Mouse (Mus musculus): ENCODE results near the gene Mturn. TPM values are rescaled to one million over a fixed set of nuclear protein-coding genes. Genes with fewer than 3 reads are reported as not detected.

Gene Mturn
- polyA plus RNA-seq (2016; fragmentation: Nextera tagmentation; extraction: Ambion mirVana): 8.6 and 9.1 TPM in 2 replicates

GRCm38 (mm10) chr6:54680891-54681745 is at the start of gene Mturn:
Gene Mturn (plus strand): TSS chr6:54681624.
- DNase-seq (ENCODE audit: low spot score): peak; percentile 98
- Histone ChIP-seq H3K9me3 (no peaks in the 10 kb centered on the region), H3K4me1 (peaks cover 8% of the 10 kb centered on the region), H3K27ac (replicated peaks) (peak within 1 kb of the TSS; percentile 79), H3K36me3 (replicated peaks) (no peaks in the 10 kb centered on the region), H3K4me3 (peak within 1 kb of the TSS; percentile 90), H3K27me3 (replicated peaks; ENCODE audit: low read depth, poor library complexity, severe bottlenecking) (peaks cover 55% of the 10 kb centered on the region)
- WGBS: 6% methylated on average over 48 of the region's 48 CpGs

- no peak overlapping the region for H3K4me3 ChIP-seq
- H3K36me3 ChIP-seq (replicated peaks): peaks cover 36% of the 10 kb centered on the region
- H3K4me1 ChIP-seq: no peaks in the 10 kb centered on the region
- WGBS: 93% methylated on average over 3 of the region's 3 CpGs
- DNase-seq (ENCODE audit: low spot score): no peak
- H3K9me3 ChIP-seq: no peaks in the 10 kb centered on the region
- H3K27me3 ChIP-seq (replicated peaks; ENCODE audit: low read depth, poor library complexity, severe bottlenecking): no peaks in the 10 kb centered on the region
- no peak overlapping the region for H3K27ac ChIP-seq (replicated peaks)
These were observed 41.5 kb upstream of the Mturn start for GRCm38 (mm10) chr6:54639877-54640276.

- no peaks in the 10 kb centered on the region for H3K4me1 ChIP-seq
- no peaks in the 10 kb centered on the region for H3K27me3 ChIP-seq (replicated peaks; ENCODE audit: low read depth, poor library complexity, severe bottlenecking)
- no peak for DNase-seq (ENCODE audit: low spot score)
- H3K4me3 ChIP-seq: no peak overlapping the region
- 89% methylated on average over 2 of the region's 2 CpGs for WGBS
- no peak overlapping the region for H3K27ac ChIP-seq (replicated peaks)
- peaks cover 30% of the 10 kb centered on the region; the same call in 1 of the 2 replicates for H3K36me3 ChIP-seq (replicated peaks)
- no peaks in the 10 kb centered on the region for H3K9me3 ChIP-seq
These were observed 39.5 kb upstream of the Mturn start for GRCm38 (mm10) chr6:54641953-54642352.

GRCm38 (mm10) chr6:54643181-54643580 is 38.2 kb upstream of the Mturn start:
- H3K36me3 ChIP-seq (replicated peaks): peaks cover 23% of the 10 kb centered on the region; the same call in 1 of the 2 replicates
- H3K27ac ChIP-seq (replicated peaks): no peak overlapping the region
- WGBS: 91% methylated on average over 4 of the region's 4 CpGs
- no peak for DNase-seq (ENCODE audit: low spot score)
- H3K4me3 ChIP-seq: no peak overlapping the region
- H3K27me3 ChIP-seq (replicated peaks; ENCODE audit: low read depth, poor library complexity, severe bottlenecking): no peaks in the 10 kb centered on the region
- H3K9me3 ChIP-seq: no peaks in the 10 kb centered on the region
- H3K4me1 ChIP-seq: no peaks in the 10 kb centered on the region

- 83% methylated on average over 11 of the region's 11 CpGs for WGBS
- Histone ChIP-seq H3K27me3 (replicated peaks; ENCODE audit: low read depth, poor library complexity, severe bottlenecking) (no peaks in the 10 kb centered on the region), H3K9me3 (no peaks in the 10 kb centered on the region), H3K4me1 (no peaks in the 10 kb centered on the region), H3K36me3 (replicated peaks) (no peaks in the 10 kb centered on the region), H3K27ac (replicated peaks) (no peak overlapping the region), H3K4me3 (no peak overlapping the region)
- DNase-seq (ENCODE audit: low spot score): no peak
These were observed 25.8 kb upstream of the Mturn start for GRCm38 (mm10) chr6:54655471-54656095.

- H3K27me3 ChIP-seq (replicated peaks; ENCODE audit: low read depth, poor library complexity, severe bottlenecking): no peaks in the 10 kb centered on the region
- no peaks in the 10 kb centered on the region for H3K36me3 ChIP-seq (replicated peaks)
- no peak overlapping the region for H3K4me3 ChIP-seq
- DNase-seq (ENCODE audit: low spot score): no peak
- no peaks in the 10 kb centered on the region for H3K4me1 ChIP-seq
- H3K27ac ChIP-seq (replicated peaks): no peak overlapping the region
- 94% methylated on average over 6 of the region's 6 CpGs for WGBS
- H3K9me3 ChIP-seq: no peaks in the 10 kb centered on the region
These were observed 23.6 kb upstream of the Mturn start for GRCm38 (mm10) chr6:54657861-54658260.

- H3K9me3 ChIP-seq: no peaks in the 10 kb centered on the region
- no peaks in the 10 kb centered on the region for H3K4me1 ChIP-seq
- no peak overlapping the region for H3K27ac ChIP-seq (replicated peaks)
- H3K4me3 ChIP-seq: no peak overlapping the region
- H3K36me3 ChIP-seq (replicated peaks): no peaks in the 10 kb centered on the region
- 90% methylated on average over 6 of the region's 6 CpGs for WGBS
- H3K27me3 ChIP-seq (replicated peaks; ENCODE audit: low read depth, poor library complexity, severe bottlenecking): no peaks in the 10 kb centered on the region
- no peak for DNase-seq (ENCODE audit: low spot score)
These were observed 11.6 kb upstream of the Mturn start for GRCm38 (mm10) chr6:54669868-54670267.

- no peak overlapping the region for H3K4me3 ChIP-seq
- H3K9me3 ChIP-seq: no peaks in the 10 kb centered on the region
- no peaks in the 10 kb centered on the region for H3K4me1 ChIP-seq
- DNase-seq (ENCODE audit: low spot score): no peak
- no peaks in the 10 kb centered on the region for H3K27me3 ChIP-seq (replicated peaks; ENCODE audit: low read depth, poor library complexity, severe bottlenecking)
- no peaks in the 10 kb centered on the region for H3K36me3 ChIP-seq (replicated peaks)
- no peak overlapping the region for H3K27ac ChIP-seq (replicated peaks)
- 57% methylated on average over 5 of the region's 5 CpGs for WGBS
These were observed 8.5 kb upstream of the Mturn start for GRCm38 (mm10) chr6:54672901-54673300.

GRCm38 (mm10) chr6:54679686-54680085 is 1.7 kb upstream of the Mturn start:
- 81% methylated on average over 5 of the region's 5 CpGs for WGBS
- Histone ChIP-seq H3K36me3 (replicated peaks) (no peaks in the 10 kb centered on the region), H3K27me3 (replicated peaks; ENCODE audit: low read depth, poor library complexity, severe bottlenecking) (peaks cover 48% of the 10 kb centered on the region)

GRCm38 (mm10) chr6:54681746-54682428 is 463 bp downstream of the Mturn start:
- WGBS: under 1% methylated on average over 61 of the region's 61 CpGs
- H3K4me1 ChIP-seq: peaks cover 8% of the 10 kb centered on the region
- H3K9me3 ChIP-seq: no peaks in the 10 kb centered on the region
- DNase-seq (ENCODE audit: low spot score): peak; percentile 55
- no peaks in the 10 kb centered on the region for H3K36me3 ChIP-seq (replicated peaks)
- H3K27ac ChIP-seq (replicated peaks): peak overlapping the region; percentile 79
- H3K27me3 ChIP-seq (replicated peaks; ENCODE audit: low read depth, poor library complexity, severe bottlenecking): peaks cover 55% of the 10 kb centered on the region
- peak overlapping the region; percentile 90 for H3K4me3 ChIP-seq

More at GRCm38 (mm10) chr6:54679686-54680085, 1.7 kb upstream of the Mturn start:
- H3K9me3 ChIP-seq: no peaks in the 10 kb centered on the region
- no peak overlapping the region for H3K27ac ChIP-seq (replicated peaks)
- no peak overlapping the region for H3K4me3 ChIP-seq
- DNase-seq (ENCODE audit: low spot score): no peak
- peaks cover 8% of the 10 kb centered on the region for H3K4me1 ChIP-seq

GRCm38 (mm10) chr6:54684085-54684484 is 2.7 kb downstream of the Mturn start:
- no peaks in the 10 kb centered on the region for H3K36me3 ChIP-seq (replicated peaks)
- peaks cover 61% of the 10 kb centered on the region for H3K27me3 ChIP-seq (replicated peaks; ENCODE audit: low read depth, poor library complexity, severe bottlenecking)
- DNase-seq (ENCODE audit: low spot score): no peak
- WGBS: 89% methylated on average over 4 of the region's 4 CpGs
- no peak overlapping the region for H3K4me3 ChIP-seq
- peaks cover 8% of the 10 kb centered on the region for H3K4me1 ChIP-seq
- H3K9me3 ChIP-seq: no peaks in the 10 kb centered on the region
- no peak overlapping the region for H3K27ac ChIP-seq (replicated peaks)

GRCm38 (mm10) chr6:54685103-54685502 is 3.7 kb downstream of the Mturn start:
- WGBS: 87% methylated on average over 5 of the region's 5 CpGs
- Histone ChIP-seq H3K36me3 (replicated peaks) (no peaks in the 10 kb centered on the region), H3K9me3 (no peaks in the 10 kb centered on the region), H3K27ac (replicated peaks) (no peak overlapping the region), H3K27me3 (replicated peaks; ENCODE audit: low read depth, poor library complexity, severe bottlenecking) (peaks cover 57% of the 10 kb centered on the region), H3K4me1 (peaks cover 8% of the 10 kb centered on the region), H3K4me3 (no peak overlapping the region)
- no peak for DNase-seq (ENCODE audit: low spot score)
